Mouse (Mus musculus): Measurements from ENCODE around the gene Mup5. TPM values are rescaled to one million over a fixed set of nuclear protein-coding genes. Genes with fewer than 3 reads are reported as not detected.
A peak's percentile ranks its signal among the peaks of the same experiment; 100 is the strongest.
"Not testable (repeated sequence)": the region's sequence is repeated elsewhere in the genome, so short reads cannot be mapped to it uniquely, and the experiment has no call there.

Mup5 gene
- not detected in 2 replicates for polyA plus RNA-seq (2016; fragmentation: Nextera tagmentation; extraction: Ambion mirVana)

DNA sequence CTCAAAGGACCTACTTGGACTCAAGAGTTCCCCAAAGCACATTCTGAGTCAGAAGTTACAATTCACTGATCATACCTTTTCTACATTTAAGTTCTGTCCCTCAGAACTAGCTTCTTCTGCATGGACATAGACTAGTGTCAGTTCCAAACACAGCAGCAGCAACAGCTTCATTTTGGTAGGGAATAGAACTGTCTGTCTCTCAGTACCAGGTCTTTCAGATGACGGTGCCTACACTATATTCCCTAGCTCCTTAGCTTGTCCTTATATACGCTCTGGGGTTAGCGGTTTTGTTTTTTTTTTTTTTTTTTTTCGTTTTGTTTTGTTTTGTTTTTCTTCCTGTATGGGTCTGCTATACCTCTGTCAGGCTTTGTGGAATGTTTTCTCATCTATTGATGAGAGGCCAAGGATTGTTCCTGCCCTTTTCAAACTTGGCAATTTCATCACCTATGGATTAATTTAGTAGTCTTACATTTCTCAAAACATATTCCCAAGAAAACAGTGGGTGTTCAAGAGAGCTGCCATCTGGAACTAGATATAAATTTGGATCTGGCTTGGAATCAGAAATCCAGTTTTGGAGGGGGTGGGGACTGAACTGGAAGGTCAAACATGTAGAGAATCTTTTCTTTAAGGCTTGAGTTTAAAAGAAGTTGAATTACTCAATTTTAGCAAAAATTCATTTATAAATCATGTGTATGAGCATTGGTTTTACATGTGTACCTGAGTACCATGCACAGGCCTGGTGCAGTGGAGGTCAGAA lies at the start of gene Mup5:
Gene Mup5 (minus strand): TSS at position 282 of the 757 bp plus-strand sequence.
- WGBS, result 68% methylated on average over 4 of the region's 4 CpGs
- H3K36me3 ChIP-seq, result no peaks in the 10 kb centered on the region
- no peaks in the 10 kb centered on the region for H3K4me1 ChIP-seq

DNA sequence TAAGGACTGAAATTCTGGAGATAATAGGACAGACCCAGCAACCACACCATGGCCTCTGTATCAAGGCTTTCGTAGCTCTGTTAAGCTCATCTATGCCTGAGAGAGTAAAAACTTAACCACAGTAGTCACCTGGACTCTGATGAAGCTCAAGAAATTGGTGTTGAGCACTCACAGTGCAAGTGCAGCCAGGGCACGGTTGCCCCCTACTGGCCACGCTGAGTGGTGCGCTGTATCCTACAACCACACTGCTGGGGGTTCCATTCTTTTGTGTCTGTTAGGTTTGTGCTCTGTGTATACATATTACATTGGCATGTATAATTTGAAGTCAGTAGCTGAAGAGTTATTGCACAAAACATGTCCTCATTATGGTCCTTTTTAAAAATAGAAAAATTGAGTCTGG lies 23.1 kb upstream of the Mup5 start:
- WGBS, result 40% methylated on average over 4 of the region's 4 CpGs
- no peak overlapping the region for H3K27ac ChIP-seq
- ATAC-seq (ENCODE audit: insufficient number of reproducible peaks, insufficient read depth, low FRiP score, low TSS enrichment), result no peak
- no peaks in the 10 kb centered on the region for H3K4me1 ChIP-seq
- 0 out of 2 replicates have a peak, but pooled peaks cover 3% of the 10 kb centered on the region for H3K9me3 ChIP-seq
- no peaks in the 10 kb centered on the region for H3K27me3 ChIP-seq
- H3K36me3 ChIP-seq, result no peaks in the 10 kb centered on the region
- H3K4me2 ChIP-seq (replicated peaks), result no peak overlapping the region
- H3K4me3 ChIP-seq, result no peak overlapping the region
- H3K9ac ChIP-seq, result no peak overlapping the region

More for the DNA sequence above, at the start of gene Mup5:
- Histone ChIP-seq H3K27me3 (no peaks in the 10 kb centered on the region), H3K9ac (no peak within 1 kb of the TSS), H3K9me3 (no peaks in the 10 kb centered on the region), H3K27ac (no peak within 1 kb of the TSS), H3K4me2 (replicated peaks) (no peak within 1 kb of the TSS), H3K4me3 (no peak within 1 kb of the TSS)
- no peak for ATAC-seq (ENCODE audit: insufficient number of reproducible peaks, insufficient read depth, low FRiP score, low TSS enrichment)

DNA sequence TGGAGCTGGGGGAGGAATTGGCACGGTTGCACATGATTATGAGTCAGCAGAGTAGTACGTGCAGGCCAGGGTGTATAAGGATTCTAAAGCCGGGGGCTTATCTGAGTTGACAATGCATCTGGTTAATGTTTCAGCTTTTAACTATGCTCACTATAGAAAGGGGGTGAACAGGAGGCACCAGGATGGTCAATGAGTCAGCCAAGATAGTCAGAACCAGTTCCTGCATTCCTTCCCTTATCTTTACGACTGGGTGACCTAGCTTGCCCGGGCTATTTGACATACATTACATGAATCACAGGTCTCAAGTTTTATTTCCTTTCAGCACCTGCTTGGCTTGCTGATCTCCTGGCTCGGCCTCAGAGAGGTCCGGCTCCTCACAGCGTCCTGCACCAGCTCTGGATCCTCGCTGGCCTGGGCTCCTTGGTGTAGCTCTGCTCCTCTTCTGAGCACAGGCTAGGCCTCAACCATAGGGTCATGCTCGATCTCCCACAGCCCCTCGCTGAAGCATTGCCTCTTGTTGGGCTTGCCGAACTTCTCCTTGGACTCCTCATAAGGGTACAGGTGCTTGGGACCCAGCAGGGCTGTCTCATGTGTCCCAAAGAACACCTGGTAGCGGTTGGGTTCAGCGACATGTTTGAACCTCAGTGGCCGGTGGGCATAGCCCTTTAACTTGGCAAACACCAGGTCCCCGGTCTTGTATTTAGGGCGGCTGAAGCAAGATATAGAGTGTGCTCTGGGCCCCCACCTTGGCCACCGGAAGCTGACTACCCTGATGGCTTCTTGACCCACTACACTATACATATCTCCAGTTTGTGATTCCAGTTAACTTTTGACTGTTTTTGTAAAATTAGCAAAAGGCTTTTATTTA lies 21.0 kb upstream of the Mup5 start:
- Histone ChIP-seq H3K27ac (no peak overlapping the region), H3K4me2 (replicated peaks) (no peak overlapping the region), H3K36me3 (no peaks in the 10 kb centered on the region), H3K4me3 (no peak overlapping the region), H3K27me3 (no peaks in the 10 kb centered on the region), H3K4me1 (no peaks in the 10 kb centered on the region), H3K9me3 (0 out of 2 replicates have a peak, but pooled peaks cover 3% of the 10 kb centered on the region), H3K9ac (no peak overlapping the region)
- 90% methylated on average over 18 of the region's 18 CpGs for WGBS
- peak; percentile 67; the same call in 1 of the 2 replicates for ATAC-seq (ENCODE audit: insufficient number of reproducible peaks, insufficient read depth, low FRiP score, low TSS enrichment)

DNA sequence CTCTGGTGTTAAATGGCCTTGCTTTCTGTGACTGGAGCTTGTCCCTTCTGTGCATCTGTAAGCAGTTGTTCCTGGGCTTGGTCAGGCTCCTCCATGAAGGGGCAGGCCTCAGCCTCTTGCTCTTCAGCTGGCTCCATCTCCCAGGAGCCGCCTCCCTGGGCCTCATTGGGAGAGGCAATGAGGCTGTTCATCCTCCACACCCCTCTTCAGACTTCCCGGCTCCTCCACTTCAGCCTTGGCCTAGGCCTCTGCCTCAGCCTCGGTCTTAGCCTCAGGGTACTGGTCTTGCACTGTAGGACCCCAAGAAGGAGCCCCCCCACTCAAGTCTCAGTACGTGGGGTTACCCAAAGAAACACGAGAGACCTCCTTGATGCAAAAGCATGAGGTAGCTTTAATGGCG lies 20.3 kb upstream of the Mup5 start:
- no peak overlapping the region for H3K4me2 ChIP-seq (replicated peaks)
- 82% methylated on average over 6 of the region's 6 CpGs for whole genome bisulfite sequencing
- no peaks in the 10 kb centered on the region for H3K36me3 ChIP-seq
- H3K4me3 ChIP-seq, result no peak overlapping the region
- no peaks in the 10 kb centered on the region for H3K27me3 ChIP-seq
- no peak overlapping the region for H3K9ac ChIP-seq
- 0 out of 2 replicates have a peak, but pooled peaks cover 3% of the 10 kb centered on the region for H3K9me3 ChIP-seq
- ATAC-seq (ENCODE audit: insufficient number of reproducible peaks, insufficient read depth, low FRiP score, low TSS enrichment), result no peak
- H3K4me1 ChIP-seq, result no peaks in the 10 kb centered on the region
- no peak overlapping the region for H3K27ac ChIP-seq

DNA sequence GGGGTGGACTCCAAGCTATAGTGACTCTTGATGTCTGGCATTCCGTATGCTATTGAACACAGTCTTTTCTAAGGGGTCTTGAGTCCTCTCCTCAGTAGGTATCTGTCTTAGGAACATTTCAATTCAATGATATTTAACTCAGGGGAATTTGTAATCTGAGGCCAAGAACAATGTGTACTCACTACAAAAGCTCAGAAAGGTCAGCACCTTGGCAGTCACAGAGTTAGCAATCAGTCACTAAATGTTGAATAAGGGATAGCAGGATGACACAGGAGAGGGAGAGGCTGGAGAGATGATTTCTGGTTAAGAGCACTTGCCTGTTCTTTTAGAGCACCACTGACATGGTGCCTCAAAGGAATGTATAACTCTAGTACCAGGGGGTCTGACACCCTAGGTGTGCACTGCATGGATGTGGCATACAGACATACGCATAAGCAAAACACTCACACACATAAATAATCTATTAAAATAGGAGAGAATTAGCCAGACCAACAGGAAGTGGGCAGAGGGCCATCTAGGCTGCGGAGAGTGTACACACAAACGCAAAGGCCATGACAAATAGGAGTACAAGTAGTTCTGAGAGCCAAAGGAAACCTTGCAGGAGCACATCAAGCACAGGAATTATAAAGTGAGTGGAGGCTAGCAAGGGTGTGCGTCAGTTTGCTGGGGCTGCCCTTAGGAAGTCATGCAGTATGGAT lies 9.9 kb upstream of the Mup5 start:
- H3K9ac ChIP-seq, result no peak overlapping the region
- ATAC-seq (ENCODE audit: insufficient number of reproducible peaks, insufficient read depth, low FRiP score, low TSS enrichment), result no peak
- no peak overlapping the region for H3K4me2 ChIP-seq (replicated peaks)
- no peak overlapping the region for H3K27ac ChIP-seq
- no peak overlapping the region for H3K4me3 ChIP-seq
- H3K4me1 ChIP-seq, result no peaks in the 10 kb centered on the region
- no peaks in the 10 kb centered on the region for H3K36me3 ChIP-seq
- no peaks in the 10 kb centered on the region for H3K27me3 ChIP-seq
- no peaks in the 10 kb centered on the region for H3K9me3 ChIP-seq
- WGBS, result 91% methylated on average over 5 of the region's 5 CpGs

DNA sequence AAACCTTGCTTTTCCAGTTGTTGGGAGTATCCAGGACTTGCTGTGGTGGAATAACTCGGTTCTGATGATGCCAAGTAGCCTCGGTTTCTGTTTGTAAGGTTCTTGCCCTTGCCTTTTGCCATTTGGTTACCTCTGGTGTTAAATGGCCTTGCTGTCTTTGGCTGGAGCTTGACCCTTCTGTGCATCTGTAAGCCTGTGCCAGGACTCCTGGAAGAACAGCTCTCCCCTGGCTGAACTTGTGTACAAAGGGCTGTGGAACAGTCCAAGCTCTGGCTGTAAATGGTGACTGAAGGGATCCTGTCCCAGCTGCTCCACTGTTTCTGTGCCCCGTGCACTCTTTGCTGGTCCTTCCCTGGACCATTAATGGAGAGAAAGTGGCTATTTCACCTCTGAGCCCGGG lies 5.8 kb downstream of the Mup5 start:
- no peaks in the 10 kb centered on the region for H3K27me3 ChIP-seq
- H3K4me1 ChIP-seq, result no peaks in the 10 kb centered on the region
- H3K9me3 ChIP-seq, result no peaks in the 10 kb centered on the region
- H3K9ac ChIP-seq, result no peak overlapping the region
- H3K36me3 ChIP-seq, result no peaks in the 10 kb centered on the region
- H3K4me3 ChIP-seq, result no peak overlapping the region
- H3K4me2 ChIP-seq (replicated peaks), result no peak overlapping the region
- WGBS, result 79% methylated on average over 4 of the region's 4 CpGs
- no peak for ATAC-seq (ENCODE audit: insufficient number of reproducible peaks, insufficient read depth, low FRiP score, low TSS enrichment)
- no peak overlapping the region for H3K27ac ChIP-seq

DNA sequence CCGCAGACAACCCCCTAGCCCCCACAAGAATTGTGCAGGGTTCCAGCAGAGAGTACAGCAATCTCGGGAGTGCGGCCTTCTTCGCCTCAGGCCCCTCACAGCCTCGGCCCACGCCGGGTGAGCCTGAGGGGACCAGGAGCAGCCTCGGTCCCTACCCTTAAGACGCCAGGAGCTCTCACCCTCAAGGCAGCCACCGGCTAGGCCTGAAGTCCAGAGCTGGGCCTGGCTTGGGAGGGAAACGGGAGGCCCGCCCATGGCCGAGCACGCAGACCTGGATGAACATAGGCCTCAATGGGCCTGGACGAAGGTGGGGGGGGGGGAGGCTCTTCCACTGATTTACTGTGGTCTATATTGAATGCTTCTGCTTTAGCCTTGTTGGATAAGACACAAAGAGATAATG lies 11.8 kb downstream of the Mup5 start:
- Histone ChIP-seq H3K4me1 (no peaks in the 10 kb centered on the region), H3K27me3 (no peaks in the 10 kb centered on the region), H3K4me2 (replicated peaks) (no peak overlapping the region), H3K9ac (no peak overlapping the region), H3K4me3 (no peak overlapping the region), H3K27ac (no peak overlapping the region), H3K36me3 (no peaks in the 10 kb centered on the region), H3K9me3 (no peaks in the 10 kb centered on the region)
- 0 out of 2 replicates have a peak, but pooled peaks have one; percentile 41 for ATAC-seq (ENCODE audit: insufficient number of reproducible peaks, insufficient read depth, low FRiP score, low TSS enrichment)
- WGBS, result 92% methylated on average over 15 of the region's 15 CpGs

DNA sequence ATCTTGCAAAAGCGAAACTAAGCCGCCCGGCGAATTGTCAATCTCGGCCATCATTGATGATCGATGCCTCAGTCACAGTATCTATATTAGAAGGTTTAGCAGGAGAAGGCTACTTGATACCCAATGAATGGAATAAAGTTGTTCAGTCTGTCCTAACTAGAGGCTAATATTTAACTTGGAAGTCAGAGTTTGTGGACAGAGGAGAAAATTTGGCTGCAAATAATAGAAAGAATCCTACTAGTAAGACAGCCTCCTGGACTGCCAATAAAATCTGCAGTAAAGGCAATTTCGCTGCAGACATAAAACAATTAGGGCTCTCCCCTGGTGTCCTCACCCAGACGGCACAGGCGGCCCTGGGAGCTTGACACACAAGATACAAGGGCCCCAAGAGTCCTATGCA lies 12.5 kb downstream of the Mup5 start:
- not testable (repeated sequence) for ATAC-seq (ENCODE audit: insufficient number of reproducible peaks, insufficient read depth, low FRiP score, low TSS enrichment); H3K9ac ChIP-seq; H3K4me2 ChIP-seq (replicated peaks); H3K36me3 ChIP-seq; H3K9me3 ChIP-seq; H3K4me3 ChIP-seq; H3K27ac ChIP-seq; H3K4me1 ChIP-seq; H3K27me3 ChIP-seq
- WGBS, result 95% methylated on average over 9 of the region's 9 CpGs

DNA sequence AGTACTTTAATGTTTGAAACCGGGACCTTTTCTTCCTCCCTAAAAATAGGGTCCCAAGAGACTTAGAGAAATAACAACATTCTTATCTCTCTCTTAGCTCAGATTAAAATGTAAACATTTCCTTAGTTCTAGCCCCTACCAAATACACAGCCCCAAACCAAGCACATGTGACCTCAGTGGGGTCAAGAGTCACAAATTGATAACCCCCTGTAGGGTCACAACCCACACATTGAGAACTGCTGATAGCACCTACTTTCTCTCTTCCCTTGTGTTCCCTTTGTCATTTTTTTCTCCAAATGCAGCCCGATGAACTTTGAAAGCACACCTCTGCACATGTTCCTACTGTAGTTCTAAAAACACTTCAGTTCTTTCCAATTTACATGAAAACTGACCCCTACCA lies 19.4 kb downstream of the Mup5 start:
- 72% methylated on average over 2 of the region's 2 CpGs for WGBS
- no peak for ATAC-seq (ENCODE audit: insufficient number of reproducible peaks, insufficient read depth, low FRiP score, low TSS enrichment)

DNA sequence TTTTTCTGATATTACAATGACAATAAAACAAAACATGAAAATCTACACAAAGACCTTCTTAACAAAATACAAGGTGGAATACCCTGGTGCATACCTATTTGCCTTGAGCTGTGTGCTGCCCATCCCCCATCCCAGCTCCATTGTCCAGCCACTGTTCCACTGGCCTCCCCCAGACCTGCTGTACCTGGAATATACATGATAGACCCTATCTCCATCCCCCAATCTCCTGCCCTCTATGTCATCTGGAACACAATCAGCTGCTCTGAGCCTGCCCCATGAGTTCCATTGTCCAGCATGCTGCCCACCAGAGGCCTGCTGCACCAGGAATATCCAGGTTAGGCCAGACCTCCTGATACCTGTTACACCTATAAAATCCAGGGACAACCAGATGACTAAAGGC lies 21.6 kb downstream of the Mup5 start:
- H3K36me3 ChIP-seq, result no peaks in the 10 kb centered on the region
- H3K4me2 ChIP-seq (replicated peaks), result no peak overlapping the region
- H3K27me3 ChIP-seq, result no peaks in the 10 kb centered on the region
- H3K4me1 ChIP-seq, result no peaks in the 10 kb centered on the region
- no peaks in the 10 kb centered on the region for H3K9me3 ChIP-seq
- no peak overlapping the region for H3K4me3 ChIP-seq
- no peak overlapping the region for H3K27ac ChIP-seq
- no peak overlapping the region for H3K9ac ChIP-seq
- no peak; the same call in 1 of the 2 replicates for ATAC-seq (ENCODE audit: insufficient number of reproducible peaks, insufficient read depth, low FRiP score, low TSS enrichment)

More for the DNA sequence above, 19.4 kb downstream of the Mup5 start:
- Histone ChIP-seq H3K9me3 (no peaks in the 10 kb centered on the region), H3K4me1 (no peaks in the 10 kb centered on the region), H3K9ac (no peak overlapping the region), H3K4me2 (replicated peaks) (no peak overlapping the region), H3K36me3 (no peaks in the 10 kb centered on the region), H3K4me3 (no peak overlapping the region), H3K27me3 (no peaks in the 10 kb centered on the region), H3K27ac (no peak overlapping the region)

DNA sequence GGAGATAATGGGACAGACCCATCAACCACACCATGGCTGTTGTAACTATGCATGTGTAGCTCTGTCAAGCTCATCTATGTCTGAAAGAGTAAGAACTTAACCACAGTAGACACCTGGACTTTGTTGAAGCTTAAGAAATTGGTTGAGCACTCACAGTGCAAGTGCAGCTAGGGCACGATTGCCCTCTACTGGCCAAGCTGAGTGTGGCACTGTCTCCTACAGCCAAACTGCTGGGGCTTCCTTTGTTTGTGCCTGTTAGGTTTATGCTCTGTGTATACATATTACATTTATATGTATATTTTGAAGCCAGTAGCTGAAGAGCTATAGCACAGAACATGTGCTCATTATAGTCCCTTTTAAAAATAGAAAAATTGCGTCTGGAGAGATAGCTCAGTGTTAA lies 23.8 kb downstream of the Mup5 start:
- not testable (repeated sequence) for H3K36me3 ChIP-seq; H3K4me1 ChIP-seq; H3K4me3 ChIP-seq; H3K27ac ChIP-seq; H3K4me2 ChIP-seq (replicated peaks); H3K9me3 ChIP-seq; H3K9ac ChIP-seq; ATAC-seq (ENCODE audit: insufficient number of reproducible peaks, insufficient read depth, low FRiP score, low TSS enrichment); H3K27me3 ChIP-seq
- 15% methylated on average over 2 of the region's 2 CpGs for WGBS
